ENCODE assay signal across 14 mouse cellular contexts in the genomic region with DNA sequence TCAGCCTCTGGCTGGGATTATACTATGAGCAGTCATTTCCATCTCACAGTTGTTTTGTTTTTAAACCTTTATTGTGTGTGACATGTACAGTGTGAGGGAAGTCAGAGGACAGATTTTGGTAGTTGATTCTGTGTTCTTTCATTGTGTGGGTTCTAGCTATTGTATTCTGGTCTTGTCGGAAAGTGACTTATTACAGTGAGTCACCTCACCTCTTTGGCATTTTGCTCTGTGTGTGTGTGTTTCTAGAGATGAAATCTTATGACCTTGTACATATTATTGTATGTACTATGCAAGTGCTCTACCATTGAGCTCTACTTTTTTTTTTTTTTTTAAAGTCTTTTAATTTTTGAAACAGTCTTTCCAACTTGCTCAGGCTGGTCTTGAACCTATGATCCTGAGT.
"Had no signal": no experiment of that assay in that cellular context is flagged by ENCODE, and none has a peak within 500 bp of the region (broad histone marks: within the 10 kb centered on the region; RNA-seq: fewer than 3 reads in every experiment).

No protein-coding gene starts in this region.

- H3K4me3 ChIP-seq: midbrain, embryonic 10.5 days; midbrain, embryonic 12.5 days; neural tube, embryonic 12.5 days; stomach, embryonic 15.5 days had no signal

- H3K9me3 ChIP-seq: midbrain, embryonic 10.5 days; midbrain, embryonic 12.5 days; neural tube, embryonic 12.5 days; stomach, embryonic 15.5 days had no signal

- DNase-seq: lung, adult 18-20 months; lung, embryonic 14.5 days; lung, postnatal 10 days; lung, postnatal 4 days; midbrain, embryonic 14.5 days; right cerebral cortex, postnatal 14 days; thymus, adult 2 months; thymus, postnatal 25 days; thymus, postnatal 4 days had no signal

- H3K4me2 ChIP-seq: lung, embryonic 14.5 days; midbrain, embryonic 12.5 days; neural tube, embryonic 12.5 days; stomach, embryonic 15.5 days had no signal

- H3K4me1 ChIP-seq: midbrain, embryonic 12.5 days; neural tube, embryonic 12.5 days had no signal

- H3K27ac ChIP-seq: midbrain, embryonic 10.5 days; midbrain, embryonic 12.5 days; neural tube, embryonic 12.5 days; stomach, embryonic 15.5 days; stomach, postnatal 0 days had no signal

- H3K9ac ChIP-seq: lung, embryonic 14.5 days; midbrain, embryonic 12.5 days; neural tube, embryonic 12.5 days; stomach, embryonic 15.5 days had no signal

- H3K27me3 ChIP-seq: midbrain, embryonic 12.5 days; neural tube, embryonic 12.5 days; stomach, embryonic 15.5 days had no signal
